Mouse (Mus musculus) lung, postnatal 0 days (tissue): Measurements from ENCODE around the gene Pnmal1. TPM values are rescaled to one million over a fixed set of nuclear protein-coding genes. Genes with fewer than 3 reads are reported as not detected.
A peak's percentile ranks its signal among the peaks of the same experiment; 100 is the strongest.

Experiments
- ATAC-seq: fragments of 200-750 bp; cut with Nextera tagmentation; 2 replicates; pipeline ENCODE4 v1.8.0; 2017; ENCODE audit warnings: moderate library complexity
- DNase-seq: peaks from one replicate; pipeline ENCODE4 v3.0.0-alpha.2; 2016; ENCODE audit warnings: low spot score
- H3K27ac ChIP-seq: fragments of 300-500 bp; sonication (generic); 2 replicates; pipeline ENCODE4 v1.5.1; 2014; ENCODE audit warnings: antibody characterized with exemption, mild to moderate bottlenecking, low read length, mixed read lengths
- H3K27me3 ChIP-seq: fragments of 300-500 bp; sonication (generic); replicated peaks from 2 replicates; pipeline ENCODE4 v1.6.1; 2014; ENCODE audit warnings: low read length, mixed read lengths; ENCODE audit not compliant: insufficient read depth
- H3K36me3 ChIP-seq: fragments of 300-500 bp; sonication (generic); 2 replicates; pipeline ENCODE4 v1.6.1; 2014; ENCODE audit warnings: low read length, mixed read lengths; ENCODE audit not compliant: insufficient read depth
- H3K4me1 ChIP-seq: fragments of 300-500 bp; sonication (generic); 2 replicates; pipeline ENCODE4 v1.6.1; 2014; ENCODE audit warnings: antibody characterized with exemption, low read depth, low read length, mixed read lengths; ENCODE audit not compliant: insufficient read depth
- H3K4me2 ChIP-seq: fragments of 300-500 bp; sonication (generic); replicated peaks from 2 replicates; pipeline ENCODE4 v1.6.1; 2014; ENCODE audit warnings: low read depth, mild to moderate bottlenecking, low read length, moderate library complexity, mixed read lengths
- H3K4me3 ChIP-seq: fragments of 300-500 bp; sonication (generic); 2 replicates; pipeline ENCODE4 v1.5.1; 2014; ENCODE audit warnings: low read depth, low read length
- H3K9ac ChIP-seq: fragments of 300-500 bp; sonication (generic); replicated peaks from 2 replicates; pipeline ENCODE4 v1.6.1; 2014; ENCODE audit warnings: low read depth, mild to moderate bottlenecking
- H3K9me3 ChIP-seq: fragments of 300-500 bp; sonication (generic); 2 replicates; pipeline ENCODE4 v1.6.1; 2016; ENCODE audit warnings: low read length, mixed read lengths
- CTCF ChIP-seq: IDR thresholded peaks from 2 replicates; pipeline ENCODE4 v1.5.1; 2016; ENCODE audit warnings: antibody characterized with exemption, mild to moderate bottlenecking
- EP300 ChIP-seq: IDR thresholded peaks from 2 replicates; pipeline ENCODE4 v1.6.1; 2016; ENCODE audit warnings: antibody characterized with exemption, mild to moderate bottlenecking, control low read depth
- WGBS: fragments of 180-500 bp; shearing (Covaris S2); extraction: QIAGEN DNeasy Blood & Tissue Kit; methylation state at CpG from one replicate; pipeline ENCODE4 v1.1.7; 2014; 5-methylcytosine and 5-hydroxymethylcytosine counted together
- polyA plus RNA-seq: library from polyadenylated mRNA; unstranded; fragments of >200 nt; fragmentation: Nextera tagmentation; extraction: Ambion mirVana; gene quantifications from 2 replicates; pipeline ENCODE4 v1.2.1, GENCODE M21; 2015

Pnmal1 gene
- polyA plus RNA-seq, 1 experiment from 2014 or later, result not detected

DNA sequence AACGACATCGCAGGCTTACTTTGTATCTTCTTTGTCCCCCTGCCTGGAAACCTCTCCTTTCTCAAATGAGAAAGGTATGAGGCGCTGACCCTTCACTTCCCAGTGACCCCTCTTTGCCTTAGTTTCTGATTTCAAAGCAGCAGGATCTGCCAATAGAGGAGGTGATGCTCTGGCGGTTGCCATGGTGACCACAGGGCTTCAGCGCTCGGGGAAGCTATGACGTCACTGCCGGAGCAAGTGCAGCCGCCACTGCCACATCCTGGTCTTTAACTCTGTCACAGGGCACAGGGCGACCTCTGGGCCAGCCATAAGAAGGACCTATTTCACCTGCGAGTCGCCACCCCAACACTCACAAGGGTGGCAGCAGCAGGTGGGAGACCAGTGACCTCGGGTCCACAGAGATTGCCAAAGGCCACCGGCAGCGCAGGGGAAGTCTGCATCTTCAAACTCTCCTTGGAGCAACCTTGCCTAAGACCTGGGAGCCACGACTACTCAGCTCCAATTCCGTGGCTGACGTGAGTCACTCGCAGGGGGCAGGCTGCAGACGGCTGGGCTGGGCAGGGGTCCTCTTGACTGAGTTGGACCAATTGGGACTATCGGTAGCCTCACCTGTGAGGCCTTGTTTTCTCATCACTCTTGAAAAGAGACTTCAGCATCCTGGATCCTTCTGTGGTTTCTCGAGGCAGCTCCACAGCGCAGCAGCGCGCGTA, 23.5 kb downstream of the Pnmal1 start, which contains the start of gene Gm42372:
Gm42372 (plus strand) TSS at position 228 of the 710 bp plus-strand sequence.
- Histone ChIP-seq H3K4me1 (no peaks in the 10 kb centered on the region), H3K36me3 (no peaks in the 10 kb centered on the region), H3K9ac (no peak within 1 kb of the TSS), H3K4me3 (no peak within 1 kb of the TSS), H3K27me3 (no peaks in the 10 kb centered on the region), H3K4me2 (no peak within 1 kb of the TSS), H3K9me3 (no peaks in the 10 kb centered on the region), H3K27ac (no peak within 1 kb of the TSS)
- TF ChIP-seq CTCF, result no peak
- TF ChIP-seq EP300, result no peak
- WGBS, result 29% methylated on average over 26 of the region's 26 CpGs
- DNase-seq, result peak; percentile 59
- no peak for ATAC-seq

DNA sequence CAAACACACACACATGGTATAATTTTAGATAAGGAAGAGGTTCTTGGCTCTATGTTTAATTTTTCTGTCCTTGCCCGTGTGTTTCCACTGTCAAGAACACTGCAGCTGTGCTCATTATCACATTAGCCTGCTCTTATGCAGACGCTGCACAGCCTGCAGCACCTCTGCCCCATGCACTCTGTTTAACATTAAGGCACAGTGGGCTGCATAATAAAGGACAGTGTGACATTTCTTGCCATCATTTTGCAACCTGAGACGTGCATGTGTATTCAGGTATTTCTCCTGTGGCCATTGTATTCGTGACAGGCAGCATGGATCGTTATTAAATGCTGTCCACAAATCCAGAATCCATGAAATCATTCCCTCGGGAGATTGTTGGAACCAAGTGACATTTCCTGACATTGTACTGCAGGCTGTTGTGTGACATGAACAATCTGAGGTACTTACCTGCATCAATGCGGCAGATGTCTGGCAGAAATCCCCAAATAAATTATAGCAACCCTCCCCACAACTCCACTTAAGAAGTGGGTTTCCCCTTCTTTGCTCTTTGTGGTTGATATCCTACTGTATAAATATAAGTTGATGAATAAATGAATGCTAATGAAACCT, 28.2 kb downstream of the Pnmal1 start:
- 39% methylated on average over 7 of the region's 7 CpGs for WGBS
- ATAC-seq (no peak), DNase-seq (no peak)
- TF ChIP-seq EP300 (no peak), CTCF (no peak)
- H3K4me2 ChIP-seq, result no peak overlapping the region
- no peak overlapping the region for H3K9ac ChIP-seq
- H3K4me3 ChIP-seq, result no peak overlapping the region
- H3K36me3 ChIP-seq, result no peaks in the 10 kb centered on the region
- H3K27ac ChIP-seq, result no peak overlapping the region
- H3K27me3 ChIP-seq, result no peaks in the 10 kb centered on the region
- no peaks in the 10 kb centered on the region for H3K9me3 ChIP-seq
- peaks cover 5% of the 10 kb centered on the region; the same call in 1 of the 2 replicates for H3K4me1 ChIP-seq

DNA sequence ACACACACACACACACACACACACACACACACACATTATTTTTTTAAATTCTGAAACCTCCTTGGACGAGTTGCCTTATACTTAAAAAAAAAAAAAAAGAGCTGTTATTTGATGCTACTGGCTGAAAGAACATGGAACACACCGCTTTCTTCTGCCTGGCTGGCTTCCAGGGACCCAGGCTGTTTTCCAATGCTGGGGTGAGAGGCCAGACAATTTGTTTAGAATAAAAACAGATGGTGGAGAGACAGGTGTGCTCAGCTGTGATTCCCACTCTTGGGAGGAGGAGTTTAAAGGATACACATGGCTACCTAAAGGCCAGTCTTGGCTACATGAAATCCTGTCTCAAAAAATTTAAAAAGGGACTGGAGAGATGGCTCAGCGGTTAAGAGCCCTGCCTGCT, 28.9 kb downstream of the Pnmal1 start:
- Histone ChIP-seq H3K36me3 (no peaks in the 10 kb centered on the region), H3K4me3 (no peak overlapping the region), H3K9ac (no peak overlapping the region), H3K4me2 (no peak overlapping the region), H3K27ac (no peak overlapping the region), H3K9me3 (no peaks in the 10 kb centered on the region), H3K27me3 (no peaks in the 10 kb centered on the region), H3K4me1 (peaks cover 7% of the 10 kb centered on the region)
- no peak for TF ChIP-seq CTCF
- TF ChIP-seq EP300, result peak; percentile 79
- peak; percentile 31 for ATAC-seq
- WGBS, result 37% methylated on average over 3 of the region's 3 CpGs
- DNase-seq, result peak; percentile 58

DNA sequence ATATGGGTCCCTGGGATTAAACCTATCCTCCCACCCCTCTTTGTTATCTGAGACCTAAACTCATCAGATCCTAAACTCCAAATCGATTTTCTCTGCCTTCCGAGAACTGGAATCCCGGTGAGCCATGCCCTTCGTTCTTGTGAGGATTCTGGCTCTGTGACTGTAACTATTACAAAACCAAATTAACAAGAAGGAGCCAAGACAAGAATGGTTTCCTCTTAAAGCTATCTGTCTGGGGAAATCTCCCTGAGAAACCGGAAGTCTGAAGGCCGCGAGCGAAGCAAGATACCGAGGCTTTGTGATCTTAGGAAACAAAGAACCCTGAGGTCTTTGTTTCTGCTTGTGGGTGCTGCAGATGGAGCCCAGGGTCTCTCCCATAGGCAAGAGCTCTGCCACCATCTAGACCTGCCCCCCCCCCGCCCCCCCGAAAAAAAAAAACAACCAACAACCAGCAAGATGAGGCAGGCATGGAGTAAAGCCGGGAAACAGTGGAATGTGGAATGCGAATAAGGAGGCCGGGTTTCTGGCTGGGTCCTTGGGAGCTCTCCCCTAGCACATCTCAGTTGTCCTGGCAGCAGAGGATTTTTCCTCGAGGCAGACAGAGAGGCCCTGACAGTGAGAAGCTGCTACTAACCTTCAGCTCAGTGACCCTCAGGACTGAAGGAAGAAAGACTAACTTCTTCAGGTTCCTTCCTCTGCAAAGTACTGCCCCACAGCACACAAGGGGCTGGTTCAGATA, 30.7 kb downstream of the Pnmal1 start:
- Histone ChIP-seq H3K27ac (peak overlapping the region; percentile 57), H3K4me3 (no peak overlapping the region), H3K9me3 (no peaks in the 10 kb centered on the region), H3K36me3 (no peaks in the 10 kb centered on the region), H3K27me3 (no peaks in the 10 kb centered on the region), H3K4me1 (peaks cover 8% of the 10 kb centered on the region), H3K9ac (no peak overlapping the region), H3K4me2 (0 out of 2 replicates have a peak overlapping the region, but pooled peaks have one; percentile 11)
- no peak for TF ChIP-seq CTCF
- 0 out of 2 replicates have a peak, but pooled peaks have one; percentile 27 for TF ChIP-seq EP300
- DNase-seq, result peak; percentile 72
- no peak for ATAC-seq
- WGBS, result 22% methylated on average over 15 of the region's 15 CpGs

DNA sequence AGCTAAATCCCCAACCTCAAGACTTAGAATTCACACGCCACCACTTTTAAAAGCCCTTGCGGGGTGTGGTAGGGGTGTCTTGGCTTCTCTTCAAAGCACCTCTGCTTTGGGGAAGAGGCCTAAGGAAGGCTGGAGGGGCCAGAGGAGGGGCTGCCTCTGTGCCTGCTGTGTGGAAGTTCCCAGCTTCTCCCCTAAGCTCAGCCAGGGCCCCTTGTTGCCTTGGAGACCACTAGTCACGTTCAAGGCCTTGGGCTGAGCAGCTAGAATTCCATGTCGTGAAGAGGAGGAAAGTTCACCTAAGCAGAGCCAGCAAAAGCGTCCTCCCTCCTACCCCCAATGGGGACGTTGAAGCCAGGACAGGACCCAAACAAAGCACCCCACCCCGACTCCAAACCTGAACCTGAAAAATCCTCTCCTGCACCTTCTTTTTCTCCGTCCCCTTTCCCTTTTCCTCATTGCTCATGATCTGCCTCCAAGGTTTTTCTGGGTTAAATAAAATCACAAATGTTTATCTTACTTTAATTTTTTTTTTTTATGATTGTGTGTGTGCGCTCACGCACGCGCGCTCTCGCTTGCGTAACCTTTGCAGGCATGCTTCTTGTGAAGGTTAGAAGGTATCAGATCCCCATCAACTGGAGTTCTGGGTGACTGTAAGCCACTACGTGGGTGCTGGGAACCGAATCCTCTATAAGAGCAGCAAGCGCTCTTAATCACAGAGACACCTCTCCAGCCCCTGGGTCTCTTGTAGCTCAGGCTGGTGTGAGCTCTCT, 32.4 kb downstream of the Pnmal1 start:
- Histone ChIP-seq H3K27ac (peak overlapping the region; percentile 69), H3K27me3 (no peaks in the 10 kb centered on the region), H3K36me3 (no peaks in the 10 kb centered on the region), H3K9me3 (no peaks in the 10 kb centered on the region), H3K9ac (no peak overlapping the region), H3K4me2 (no peak overlapping the region), H3K4me3 (no peak overlapping the region), H3K4me1 (peaks cover 14% of the 10 kb centered on the region)
- DNase-seq, result peak; percentile 68
- ATAC-seq, result peak; percentile 31
- WGBS, result 34% methylated on average over 18 of the region's 18 CpGs
- no peak for TF ChIP-seq CTCF
- TF ChIP-seq EP300, result no peak
